Mouse (Mus musculus) heart, embryonic 11.5 days (tissue): ENCODE data around the gene Uqcr11. TPM values are rescaled to one million over a fixed set of nuclear protein-coding genes. Genes with fewer than 3 reads are reported as not detected.
A peak's percentile ranks its signal among the peaks of the same experiment; 100 is the strongest.

ENCODE experiments used
- ATAC-seq: fragments of 200-750 bp; cut with Nextera tagmentation; replicated peaks from 2 replicates; pipeline ENCODE4 v1.8.0; 2017; ENCODE audit warnings: moderate library complexity; ENCODE audit not compliant: insufficient number of reproducible peaks, low FRiP score, low TSS enrichment
- H3K27ac ChIP-seq: fragments of 300-500 bp; sonication (generic); 2 replicates; pipeline ENCODE4 v1.5.1; 2014; ENCODE audit warnings: mild to moderate bottlenecking, low read depth, low read length
- H3K27me3 ChIP-seq: fragments of 300-500 bp; sonication (generic); 2 replicates; pipeline ENCODE4 v1.6.1; 2014; ENCODE audit warnings: mild to moderate bottlenecking, low read length, mixed read lengths; ENCODE audit not compliant: control insufficient read depth, insufficient read depth
- H3K36me3 ChIP-seq: fragments of 300-500 bp; sonication (generic); 2 replicates; pipeline ENCODE4 v1.6.1; 2014; ENCODE audit warnings: mild to moderate bottlenecking, low read length, moderate library complexity, mixed read lengths; ENCODE audit not compliant: control insufficient read depth, insufficient read depth
- H3K4me1 ChIP-seq: fragments of 300-500 bp; sonication (generic); 2 replicates; pipeline ENCODE4 v1.6.1; 2014; ENCODE audit warnings: low read length; ENCODE audit not compliant: control insufficient read depth, insufficient read depth
- H3K4me2 ChIP-seq: fragments of 300-500 bp; sonication (generic); 2 replicates; pipeline ENCODE4 v1.6.1; 2014; ENCODE audit warnings: mild to moderate bottlenecking, moderate library complexity
- H3K4me3 ChIP-seq: fragments of 300-500 bp; sonication (generic); 2 replicates; pipeline ENCODE4 v1.5.1; 2014; ENCODE audit warnings: low read depth, low read length
- H3K9ac ChIP-seq: fragments of 300-500 bp; sonication (generic); 2 replicates; pipeline ENCODE4 v1.6.1; 2014; ENCODE audit warnings: mild to moderate bottlenecking, low read depth, low read length, moderate library complexity
- H3K9me3 ChIP-seq: fragments of 300-500 bp; sonication (generic); replicated peaks from 2 replicates; pipeline ENCODE4 v1.6.1; 2016; ENCODE audit warnings: low read length; ENCODE audit not compliant: control insufficient read depth
- WGBS: fragments of 180-500 bp; shearing (Covaris S2); extraction: QIAGEN DNeasy Blood & Tissue Kit; methylation state at CpG from one replicate; pipeline ENCODE4 v1.1.7; 2014; ENCODE audit not compliant: insufficient replicate concordance; 5-methylcytosine and 5-hydroxymethylcytosine counted together
- polyA plus RNA-seq: library from polyadenylated mRNA; unstranded; fragments of >200 nt; fragmentation: Nextera tagmentation; extraction: Ambion mirVana; gene quantifications from 2 replicates; pipeline ENCODE4 v1.2.1, GENCODE M21; 2014

Gene Uqcr11
- polyA plus RNA-seq, 1 experiment from 2014 or later = 1,161 TPM

GRCm38 (mm10) chr10:80382641-80383365 lies 23.8 kb downstream of the Uqcr11 start:
- Histone ChIP-seq H3K4me3 (no peak overlapping the region), H3K9me3 (no peaks in the 10 kb centered on the region), H3K4me2 (no peak overlapping the region), H3K4me1 (peaks cover 26% of the 10 kb centered on the region), H3K27me3 (no peaks in the 10 kb centered on the region), H3K36me3 (peaks cover 21% of the 10 kb centered on the region), H3K27ac (no peak overlapping the region), H3K9ac (no peak overlapping the region)
- no peak for ATAC-seq
- 86% methylated on average over 7 of the region's 7 CpGs for WGBS

- WGBS = 37% methylated on average over 10 of the region's 10 CpGs
- H3K27ac ChIP-seq = no peak overlapping the region
These were observed 28.9 kb downstream of the Uqcr11 start for GRCm38 (mm10) chr10:80377716-80378115.

GRCm38 (mm10) chr10:80376160-80376559 lies 30.5 kb downstream of the Uqcr11 start:
- no peak overlapping the region for H3K27ac ChIP-seq
- H3K36me3 ChIP-seq = peaks cover 9% of the 10 kb centered on the region
- ATAC-seq = no peak
- no peaks in the 10 kb centered on the region for H3K9me3 ChIP-seq
- 5% methylated on average over 7 of the region's 7 CpGs for WGBS
- H3K9ac ChIP-seq = no peak overlapping the region
- H3K4me3 ChIP-seq = no peak overlapping the region
- H3K27me3 ChIP-seq = peaks cover 6% of the 10 kb centered on the region
- H3K4me1 ChIP-seq = no peaks in the 10 kb centered on the region
- H3K4me2 ChIP-seq = no peak overlapping the region

More at GRCm38 (mm10) chr10:80377716-80378115, 28.9 kb downstream of the Uqcr11 start:
- no peak overlapping the region for H3K4me2 ChIP-seq
- no peak overlapping the region for H3K4me3 ChIP-seq
- no peaks in the 10 kb centered on the region for H3K9me3 ChIP-seq
- peaks cover 2% of the 10 kb centered on the region for H3K27me3 ChIP-seq
- no peak for ATAC-seq
- no peak overlapping the region for H3K9ac ChIP-seq
- no peaks in the 10 kb centered on the region for H3K4me1 ChIP-seq
- peaks cover 21% of the 10 kb centered on the region for H3K36me3 ChIP-seq

- 6% methylated on average over 6 of the region's 6 CpGs for WGBS
- Histone ChIP-seq H3K9ac (no peak overlapping the region), H3K4me3 (no peak overlapping the region), H3K36me3 (no peaks in the 10 kb centered on the region), H3K9me3 (no peaks in the 10 kb centered on the region), H3K4me1 (no peaks in the 10 kb centered on the region), H3K27me3 (peaks cover 6% of the 10 kb centered on the region), H3K4me2 (no peak overlapping the region), H3K27ac (no peak overlapping the region)
- ATAC-seq = no peak
These were observed 32.6 kb downstream of the Uqcr11 start for GRCm38 (mm10) chr10:80374063-80374462.

- Histone ChIP-seq H3K9me3 (no peaks in the 10 kb centered on the region), H3K4me1 (no peaks in the 10 kb centered on the region), H3K4me2 (no peak overlapping the region), H3K27ac (no peak overlapping the region), H3K4me3 (no peak overlapping the region), H3K27me3 (peaks cover 8% of the 10 kb centered on the region), H3K36me3 (no peaks in the 10 kb centered on the region), H3K9ac (no peak overlapping the region)
- no peak for ATAC-seq
- 79% methylated on average over 6 of the region's 6 CpGs for WGBS
These were observed 33.9 kb downstream of the Uqcr11 start for GRCm38 (mm10) chr10:80372706-80373105.

- Histone ChIP-seq H3K9ac (no peak overlapping the region), H3K4me3 (no peak overlapping the region), H3K36me3 (no peaks in the 10 kb centered on the region), H3K4me2 (peak overlapping the region; percentile 44), H3K9me3 (no peaks in the 10 kb centered on the region), H3K4me1 (no peaks in the 10 kb centered on the region), H3K27me3 (peaks cover 11% of the 10 kb centered on the region), H3K27ac (no peak overlapping the region)
- no peak for ATAC-seq
- WGBS = 49% methylated on average over 9 of the region's 9 CpGs
These were observed 34.6 kb downstream of the Uqcr11 start for GRCm38 (mm10) chr10:80371983-80372382.

- Histone ChIP-seq H3K36me3 (no peaks in the 10 kb centered on the region), H3K4me2 (peak overlapping the region; percentile 44), H3K9me3 (no peaks in the 10 kb centered on the region), H3K27ac (no peak overlapping the region), H3K4me3 (0 out of 2 replicates have a peak overlapping the region, but pooled peaks have one; percentile 16), H3K4me1 (no peaks in the 10 kb centered on the region), H3K27me3 (peaks cover 11% of the 10 kb centered on the region), H3K9ac (no peak overlapping the region)
- ATAC-seq = no peak
- 5% methylated on average over 12 of the region's 12 CpGs for WGBS
These were observed 35.1 kb downstream of the Uqcr11 start for GRCm38 (mm10) chr10:80371411-80371966.

- ATAC-seq = no peak
- no peaks in the 10 kb centered on the region for H3K36me3 ChIP-seq
- no peak overlapping the region for H3K27ac ChIP-seq
- H3K4me1 ChIP-seq = no peaks in the 10 kb centered on the region
- H3K4me3 ChIP-seq = no peak overlapping the region
- 74% methylated on average over 21 of the region's 21 CpGs for WGBS
- H3K27me3 ChIP-seq = peaks cover 11% of the 10 kb centered on the region
- H3K4me2 ChIP-seq = no peak overlapping the region
- H3K9me3 ChIP-seq = no peaks in the 10 kb centered on the region
- H3K9ac ChIP-seq = no peak overlapping the region
These were observed 36.5 kb downstream of the Uqcr11 start for GRCm38 (mm10) chr10:80369995-80370747.
